Mouse (Mus musculus) embryonic facial prominence, embryonic 13.5 days (tissue): Measurements from ENCODE around the gene Dctn3. TPM values are rescaled to one million over a fixed set of nuclear protein-coding genes. Genes with fewer than 3 reads are reported as not detected.

ENCODE experiments used
- ATAC-seq: fragments of 200-750 bp; cut with Nextera tagmentation; 2 replicates; pipeline ENCODE4 v1.8.0; 2017; ENCODE audit warnings: low read depth; ENCODE audit not compliant: insufficient number of reproducible peaks, insufficient read depth, low FRiP score, low TSS enrichment
- H3K27ac ChIP-seq: fragments of 300-500 bp; sonication (generic); 2 replicates; pipeline ENCODE4 v1.5.1; 2015; ENCODE audit warnings: moderate library complexity, mild to moderate bottlenecking, inconsistent platforms
- H3K27me3 ChIP-seq: fragments of 300-500 bp; sonication (generic); 2 replicates; pipeline ENCODE4 v1.6.1; 2015; ENCODE audit warnings: mild to moderate bottlenecking, inconsistent platforms
- H3K36me3 ChIP-seq: fragments of 300-500 bp; sonication (generic); 2 replicates; pipeline ENCODE4 v1.6.1; 2015; ENCODE audit warnings: mild to moderate bottlenecking, inconsistent platforms
- H3K4me1 ChIP-seq: fragments of 300-500 bp; sonication (generic); 2 replicates; pipeline ENCODE4 v1.6.1; 2015; ENCODE audit warnings: inconsistent platforms
- H3K4me2 ChIP-seq: fragments of 300-500 bp; sonication (generic); 2 replicates; pipeline ENCODE4 v1.6.1; 2015; ENCODE audit warnings: moderate library complexity, mild to moderate bottlenecking, inconsistent platforms
- H3K4me3 ChIP-seq: fragments of 300-500 bp; sonication (generic); 2 replicates; pipeline ENCODE4 v1.5.1; 2015; ENCODE audit warnings: mild to moderate bottlenecking, inconsistent platforms
- H3K9ac ChIP-seq: fragments of 300-500 bp; sonication (generic); 2 replicates; pipeline ENCODE4 v1.6.1; 2015; ENCODE audit warnings: mild to moderate bottlenecking, inconsistent platforms
- H3K9me3 ChIP-seq: fragments of 300-500 bp; sonication (generic); 2 replicates; pipeline ENCODE4 v1.6.1; 2016; ENCODE audit warnings: inconsistent platforms
- WGBS: fragments of 180-500 bp; shearing (Covaris S2); methylation state at CpG from one replicate; pipeline ENCODE4 v1.1.7; 2015; ENCODE audit warnings: mixed read lengths; 5-methylcytosine and 5-hydroxymethylcytosine counted together
- polyA plus RNA-seq: library from polyadenylated mRNA; unstranded; fragments of >200 nt; fragmentation: Nextera tagmentation; extraction: Ambion mirVana; gene quantifications from 2 replicates; pipeline ENCODE4 v1.2.1, GENCODE M21; 2015

Dctn3 gene
- polyA plus RNA-seq, 1 experiment from 2014 or later, result 128 TPM

GRCm38 (mm10) chr4:41757321-41757720 lies 34.4 kb upstream of the Dctn3 start:
- H3K9ac ChIP-seq, result no peak overlapping the region
- no peak overlapping the region for H3K4me2 ChIP-seq
- no peak for ATAC-seq
- WGBS, result 88% methylated on average over 13 of the region's 13 CpGs
- H3K9me3 ChIP-seq, result no peaks in the 10 kb centered on the region
- H3K4me1 ChIP-seq, result peaks cover 42% of the 10 kb centered on the region
- H3K36me3 ChIP-seq, result peaks cover 24% of the 10 kb centered on the region
- H3K27me3 ChIP-seq, result no peaks in the 10 kb centered on the region
- no peak overlapping the region for H3K27ac ChIP-seq
- no peak overlapping the region for H3K4me3 ChIP-seq

- Histone ChIP-seq H3K27me3 (no peaks in the 10 kb centered on the region), H3K4me1 (peaks cover 33% of the 10 kb centered on the region), H3K4me3 (peak overlapping the region; percentile 65), H3K9me3 (no peaks in the 10 kb centered on the region), H3K27ac (peak overlapping the region; percentile 28; the same call in 1 of the 2 replicates), H3K36me3 (peaks cover 24% of the 10 kb centered on the region), H3K9ac (peak overlapping the region; percentile 77), H3K4me2 (peak overlapping the region; percentile 78)
- WGBS, result 81% methylated on average over 8 of the region's 8 CpGs
- ATAC-seq, result no peak
Observed at GRCm38 (mm10) chr4:41756440-41756839, 33.5 kb upstream of the Dctn3 start.

- no peaks in the 10 kb centered on the region for H3K9me3 ChIP-seq
- peak; percentile 40; the same call in 1 of the 2 replicates for ATAC-seq
- peak within 1 kb of the TSS; percentile 93 for H3K27ac ChIP-seq
- H3K27me3 ChIP-seq, result no peaks in the 10 kb centered on the region
- H3K9ac ChIP-seq, result peak within 1 kb of the TSS; percentile 77
- H3K36me3 ChIP-seq, result peaks cover 24% of the 10 kb centered on the region
- H3K4me1 ChIP-seq, result peaks cover 26% of the 10 kb centered on the region
- peak within 1 kb of the TSS; percentile 78 for H3K4me2 ChIP-seq
- H3K4me3 ChIP-seq, result peak within 1 kb of the TSS; percentile 65
- 0% methylated on average over 57 of the region's 57 CpGs for WGBS
Observed at GRCm38 (mm10) chr4:41755338-41756305, 32.7 kb upstream of the Dctn3 start, which contains the start of gene Sigmar1. Gene Sigmar1, minus strand, starts transcription at chr4:41756157.

- Histone ChIP-seq H3K4me3 (peak within 1 kb of the TSS; percentile 65), H3K4me1 (peaks cover 23% of the 10 kb centered on the region), H3K9ac (peak within 1 kb of the TSS; percentile 77), H3K36me3 (peaks cover 24% of the 10 kb centered on the region), H3K4me2 (peak within 1 kb of the TSS; percentile 78), H3K27ac (peak within 1 kb of the TSS; percentile 93), H3K27me3 (no peaks in the 10 kb centered on the region), H3K9me3 (no peaks in the 10 kb centered on the region)
- peak; percentile 16; the same call in 1 of the 2 replicates for ATAC-seq
- 12% methylated on average over 14 of the region's 14 CpGs for WGBS
Observed at GRCm38 (mm10) chr4:41754797-41755337, 31.9 kb upstream of the Dctn3 start, which contains the start of gene Galt. Gene Galt, plus strand, starts transcription at chr4:41755228.

- no peaks in the 10 kb centered on the region for H3K27me3 ChIP-seq
- no peak overlapping the region for H3K9ac ChIP-seq
- H3K4me3 ChIP-seq, result no peak overlapping the region
- H3K4me2 ChIP-seq, result no peak overlapping the region
- H3K36me3 ChIP-seq, result peaks cover 5% of the 10 kb centered on the region; the same call in 1 of the 2 replicates
- peaks cover 17% of the 10 kb centered on the region for H3K9me3 ChIP-seq
- WGBS, result 65% methylated on average over 1 of the region's 1 CpGs
- no peak for ATAC-seq
- H3K27ac ChIP-seq, result no peak overlapping the region
- peaks cover 9% of the 10 kb centered on the region for H3K4me1 ChIP-seq
Observed at GRCm38 (mm10) chr4:41745021-41745420, 22.1 kb upstream of the Dctn3 start.

GRCm38 (mm10) chr4:41744131-41744530 lies 21.2 kb upstream of the Dctn3 start:
- Histone ChIP-seq H3K9me3 (peaks cover 17% of the 10 kb centered on the region), H3K27me3 (no peaks in the 10 kb centered on the region)
- no peak for ATAC-seq

GRCm38 (mm10) chr4:41741158-41741560 lies 18.2 kb upstream of the Dctn3 start:
- Histone ChIP-seq H3K9me3 (peaks cover 4% of the 10 kb centered on the region), H3K36me3 (peaks cover 16% of the 10 kb centered on the region), H3K4me2 (peak overlapping the region; percentile 90), H3K9ac (peak overlapping the region; percentile 88), H3K4me1 (peaks cover 16% of the 10 kb centered on the region), H3K4me3 (peak overlapping the region; percentile 75), H3K27ac (peak overlapping the region; percentile 88), H3K27me3 (no peaks in the 10 kb centered on the region)
- 0% methylated on average over 27 of the region's 27 CpGs for WGBS
- peak; percentile 93 for ATAC-seq

More at GRCm38 (mm10) chr4:41744131-41744530, 21.2 kb upstream of the Dctn3 start:
- H3K36me3 ChIP-seq, result peaks cover 7% of the 10 kb centered on the region
- no peak overlapping the region for H3K4me3 ChIP-seq
- 80% methylated on average over 2 of the region's 2 CpGs for WGBS
- no peak overlapping the region for H3K9ac ChIP-seq
- peaks cover 16% of the 10 kb centered on the region for H3K4me1 ChIP-seq
- H3K27ac ChIP-seq, result no peak overlapping the region
- H3K4me2 ChIP-seq, result no peak overlapping the region

GRCm38 (mm10) chr4:41740380-41741157 lies 17.6 kb upstream of the Dctn3 start:
- peaks cover 12% of the 10 kb centered on the region for H3K36me3 ChIP-seq
- H3K9me3 ChIP-seq, result no peaks in the 10 kb centered on the region; the same call in 1 of the 2 replicates
- H3K9ac ChIP-seq, result peak overlapping the region; percentile 88
- WGBS, result under 1% methylated on average over 48 of the region's 48 CpGs
- H3K27ac ChIP-seq, result peak overlapping the region; percentile 88
- peak; percentile 79 for ATAC-seq
- H3K4me1 ChIP-seq, result peaks cover 16% of the 10 kb centered on the region
- peak overlapping the region; percentile 90 for H3K4me2 ChIP-seq
- peak overlapping the region; percentile 75 for H3K4me3 ChIP-seq
- H3K27me3 ChIP-seq, result no peaks in the 10 kb centered on the region

- Histone ChIP-seq H3K4me3 (no peak overlapping the region), H3K27me3 (no peaks in the 10 kb centered on the region), H3K9ac (no peak overlapping the region; the same call in 1 of the 2 replicates), H3K4me2 (peak overlapping the region; percentile 90), H3K4me1 (peaks cover 16% of the 10 kb centered on the region), H3K9me3 (no peaks in the 10 kb centered on the region), H3K27ac (no peak overlapping the region), H3K36me3 (peaks cover 12% of the 10 kb centered on the region)
- 90% methylated on average over 13 of the region's 13 CpGs for WGBS
- ATAC-seq, result no peak
Observed at GRCm38 (mm10) chr4:41739260-41739659, 16.3 kb upstream of the Dctn3 start.

GRCm38 (mm10) chr4:41738256-41738603 lies 15.3 kb upstream of the Dctn3 start:
- peaks cover 16% of the 10 kb centered on the region for H3K4me1 ChIP-seq
- WGBS, result 77% methylated on average over 1 of the region's 1 CpGs
- no peak for ATAC-seq

More at GRCm38 (mm10) chr4:41738256-41738603, 15.3 kb upstream of the Dctn3 start:
- Histone ChIP-seq H3K27me3 (peaks cover 5% of the 10 kb centered on the region), H3K9ac (no peak overlapping the region), H3K4me3 (no peak overlapping the region), H3K27ac (no peak overlapping the region), H3K9me3 (no peaks in the 10 kb centered on the region), H3K36me3 (peaks cover 12% of the 10 kb centered on the region), H3K4me2 (no peak overlapping the region)
